Mouse (Mus musculus): ENCODE results near the gene Cenpf. TPM values are rescaled to one million over a fixed set of nuclear protein-coding genes. Genes with fewer than 3 reads are reported as not detected.

Cenpf gene
- polyA plus RNA-seq, 1 experiment from 2014 or later, result 54.4 TPM

- Histone ChIP-seq H3K36me3 (ENCODE audit: control insufficient read depth, insufficient read depth, low read length) (peaks cover 46% of the 10 kb centered on the region), H3K4me1 (ENCODE audit: control insufficient read depth, insufficient read depth, low read length) (no peaks in the 10 kb centered on the region), H3K9ac (ENCODE audit: low read depth, low read length) (no peak overlapping the region), H3K27me3 (replicated peaks; ENCODE audit: control insufficient read depth, insufficient read depth, low read length) (no peaks in the 10 kb centered on the region), H3K4me2 (ENCODE audit: low read depth, low read length) (no peak overlapping the region), H3K4me3 (ENCODE audit: low read depth, low read length) (no peak overlapping the region), H3K27ac (replicated peaks; ENCODE audit: low read depth, low read length) (no peak overlapping the region), H3K9me3 (ENCODE audit: control insufficient read depth, low read length) (no peaks in the 10 kb centered on the region)
- DNase-seq (ENCODE audit: low spot score) (peak; percentile 38), ATAC-seq (ENCODE audit: low read depth) (no peak)
These were observed 26.0 kb downstream of the Cenpf start for GRCm38 (mm10) chr1:189661856-189662255.

GRCm38 (mm10) chr1:189657406-189657805 lies 30.5 kb downstream of the Cenpf start:
- ATAC-seq (ENCODE audit: low read depth) (no peak), DNase-seq (ENCODE audit: low spot score) (no peak)
- Histone ChIP-seq H3K9me3 (ENCODE audit: control insufficient read depth, low read length) (no peaks in the 10 kb centered on the region), H3K9ac (ENCODE audit: low read depth, low read length) (no peak overlapping the region), H3K36me3 (ENCODE audit: control insufficient read depth, insufficient read depth, low read length) (peaks cover 62% of the 10 kb centered on the region), H3K4me2 (ENCODE audit: low read depth, low read length) (no peak overlapping the region), H3K27me3 (replicated peaks; ENCODE audit: control insufficient read depth, insufficient read depth, low read length) (no peaks in the 10 kb centered on the region), H3K4me1 (ENCODE audit: control insufficient read depth, insufficient read depth, low read length) (no peaks in the 10 kb centered on the region), H3K4me3 (ENCODE audit: low read depth, low read length) (no peak overlapping the region), H3K27ac (replicated peaks; ENCODE audit: low read depth, low read length) (no peak overlapping the region)
- WGBS, result 87% methylated on average over 8 of the region's 8 CpGs

- no peak for ATAC-seq (ENCODE audit: low read depth)
- H3K4me2 ChIP-seq (ENCODE audit: low read depth, low read length), result no peak overlapping the region
- no peaks in the 10 kb centered on the region for H3K9me3 ChIP-seq (ENCODE audit: control insufficient read depth, low read length)
- no peaks in the 10 kb centered on the region for H3K27me3 ChIP-seq (replicated peaks; ENCODE audit: control insufficient read depth, insufficient read depth, low read length)
- peaks cover 75% of the 10 kb centered on the region for H3K36me3 ChIP-seq (ENCODE audit: control insufficient read depth, insufficient read depth, low read length)
- no peak overlapping the region for H3K27ac ChIP-seq (replicated peaks; ENCODE audit: low read depth, low read length)
- H3K4me1 ChIP-seq (ENCODE audit: control insufficient read depth, insufficient read depth, low read length), result no peaks in the 10 kb centered on the region
- H3K9ac ChIP-seq (ENCODE audit: low read depth, low read length), result no peak overlapping the region
- WGBS, result 91% methylated on average over 3 of the region's 3 CpGs
- no peak overlapping the region for H3K4me3 ChIP-seq (ENCODE audit: low read depth, low read length)
- DNase-seq (ENCODE audit: low spot score), result no peak
These were observed 34.1 kb downstream of the Cenpf start for GRCm38 (mm10) chr1:189653746-189654145.

- Histone ChIP-seq H3K4me3 (ENCODE audit: low read depth, low read length) (no peak overlapping the region), H3K9ac (ENCODE audit: low read depth, low read length) (no peak overlapping the region), H3K4me2 (ENCODE audit: low read depth, low read length) (no peak overlapping the region), H3K27me3 (replicated peaks; ENCODE audit: control insufficient read depth, insufficient read depth, low read length) (no peaks in the 10 kb centered on the region), H3K27ac (replicated peaks; ENCODE audit: low read depth, low read length) (no peak overlapping the region), H3K9me3 (ENCODE audit: control insufficient read depth, low read length) (no peaks in the 10 kb centered on the region), H3K36me3 (ENCODE audit: control insufficient read depth, insufficient read depth, low read length) (peaks cover 64% of the 10 kb centered on the region), H3K4me1 (ENCODE audit: control insufficient read depth, insufficient read depth, low read length) (no peaks in the 10 kb centered on the region)
- WGBS, result 92% methylated on average over 6 of the region's 6 CpGs
- peak; percentile 9 for DNase-seq (ENCODE audit: low spot score)
- ATAC-seq (ENCODE audit: low read depth), result no peak
These were observed 41.3 kb downstream of the Cenpf start for GRCm38 (mm10) chr1:189646597-189646996.

GRCm38 (mm10) chr1:189645371-189645770 lies 42.5 kb downstream of the Cenpf start:
- no peak overlapping the region for H3K4me2 ChIP-seq (ENCODE audit: low read depth, low read length)
- DNase-seq (ENCODE audit: low spot score) (peak; percentile 20), ATAC-seq (ENCODE audit: low read depth) (no peak)
- WGBS, result 74% methylated on average over 2 of the region's 2 CpGs
- no peaks in the 10 kb centered on the region for H3K4me1 ChIP-seq (ENCODE audit: control insufficient read depth, insufficient read depth, low read length)
- H3K9me3 ChIP-seq (ENCODE audit: control insufficient read depth, low read length), result no peaks in the 10 kb centered on the region
- no peak overlapping the region for H3K4me3 ChIP-seq (ENCODE audit: low read depth, low read length)
- no peak overlapping the region for H3K9ac ChIP-seq (ENCODE audit: low read depth, low read length)
- no peaks in the 10 kb centered on the region for H3K27me3 ChIP-seq (replicated peaks; ENCODE audit: control insufficient read depth, insufficient read depth, low read length)
- H3K27ac ChIP-seq (replicated peaks; ENCODE audit: low read depth, low read length), result no peak overlapping the region
- H3K36me3 ChIP-seq (ENCODE audit: control insufficient read depth, insufficient read depth, low read length), result peaks cover 63% of the 10 kb centered on the region

- 77% methylated on average over 3 of the region's 3 CpGs for WGBS
- Histone ChIP-seq H3K4me1 (ENCODE audit: control insufficient read depth, insufficient read depth, low read length) (no peaks in the 10 kb centered on the region), H3K27ac (replicated peaks; ENCODE audit: low read depth, low read length) (no peak overlapping the region), H3K9me3 (ENCODE audit: control insufficient read depth, low read length) (no peaks in the 10 kb centered on the region), H3K4me3 (ENCODE audit: low read depth, low read length) (no peak overlapping the region), H3K4me2 (ENCODE audit: low read depth, low read length) (no peak overlapping the region), H3K9ac (ENCODE audit: low read depth, low read length) (no peak overlapping the region), H3K36me3 (ENCODE audit: control insufficient read depth, insufficient read depth, low read length) (peaks cover 60% of the 10 kb centered on the region), H3K27me3 (replicated peaks; ENCODE audit: control insufficient read depth, insufficient read depth, low read length) (no peaks in the 10 kb centered on the region)
- ATAC-seq (ENCODE audit: low read depth) (no peak), DNase-seq (ENCODE audit: low spot score) (no peak)
These were observed 43.1 kb downstream of the Cenpf start for GRCm38 (mm10) chr1:189644700-189645345.

GRCm38 (mm10) chr1:189639581-189639980 lies 48.3 kb downstream of the Cenpf start:
- no peak overlapping the region for H3K4me2 ChIP-seq (ENCODE audit: low read depth, low read length)

GRCm38 (mm10) chr1:189633791-189634190 lies 54.1 kb downstream of the Cenpf start:
- Histone ChIP-seq H3K4me2 (ENCODE audit: low read depth, low read length) (no peak overlapping the region), H3K27me3 (replicated peaks; ENCODE audit: control insufficient read depth, insufficient read depth, low read length) (no peaks in the 10 kb centered on the region), H3K4me1 (ENCODE audit: control insufficient read depth, insufficient read depth, low read length) (no peaks in the 10 kb centered on the region), H3K4me3 (ENCODE audit: low read depth, low read length) (no peak overlapping the region), H3K27ac (replicated peaks; ENCODE audit: low read depth, low read length) (no peak overlapping the region), H3K9ac (ENCODE audit: low read depth, low read length) (no peak overlapping the region), H3K9me3 (ENCODE audit: control insufficient read depth, low read length) (no peaks in the 10 kb centered on the region), H3K36me3 (ENCODE audit: control insufficient read depth, insufficient read depth, low read length) (no peaks in the 10 kb centered on the region)
- DNase-seq (ENCODE audit: low spot score) (no peak), ATAC-seq (ENCODE audit: low read depth) (no peak)
- 58% methylated on average over 5 of the region's 5 CpGs for WGBS

More at GRCm38 (mm10) chr1:189639581-189639980, 48.3 kb downstream of the Cenpf start:
- Histone ChIP-seq H3K27ac (replicated peaks; ENCODE audit: low read depth, low read length) (no peak overlapping the region), H3K36me3 (ENCODE audit: control insufficient read depth, insufficient read depth, low read length) (peaks cover 18% of the 10 kb centered on the region), H3K27me3 (replicated peaks; ENCODE audit: control insufficient read depth, insufficient read depth, low read length) (no peaks in the 10 kb centered on the region), H3K4me3 (ENCODE audit: low read depth, low read length) (no peak overlapping the region), H3K9ac (ENCODE audit: low read depth, low read length) (no peak overlapping the region), H3K4me1 (ENCODE audit: control insufficient read depth, insufficient read depth, low read length) (no peaks in the 10 kb centered on the region), H3K9me3 (ENCODE audit: control insufficient read depth, low read length) (no peaks in the 10 kb centered on the region)
- ATAC-seq (ENCODE audit: low read depth), result no peak
- 78% methylated on average over 6 of the region's 6 CpGs for WGBS
- DNase-seq (ENCODE audit: low spot score), result no peak

- DNase-seq (ENCODE audit: low spot score), result no peak
- H3K4me1 ChIP-seq (ENCODE audit: control insufficient read depth, insufficient read depth, low read length), result no peaks in the 10 kb centered on the region
- no peak overlapping the region for H3K9ac ChIP-seq (ENCODE audit: low read depth, low read length)
- H3K36me3 ChIP-seq (ENCODE audit: control insufficient read depth, insufficient read depth, low read length), result no peaks in the 10 kb centered on the region
- no peaks in the 10 kb centered on the region for H3K9me3 ChIP-seq (ENCODE audit: control insufficient read depth, low read length)
- H3K27me3 ChIP-seq (replicated peaks; ENCODE audit: control insufficient read depth, insufficient read depth, low read length), result no peaks in the 10 kb centered on the region
- H3K4me3 ChIP-seq (ENCODE audit: low read depth, low read length), result no peak overlapping the region
- ATAC-seq (ENCODE audit: low read depth), result no peak
- no peak overlapping the region for H3K27ac ChIP-seq (replicated peaks; ENCODE audit: low read depth, low read length)
- 69% methylated on average over 13 of the region's 13 CpGs for WGBS
- no peak overlapping the region for H3K4me2 ChIP-seq (ENCODE audit: low read depth, low read length)
These were observed 55.8 kb downstream of the Cenpf start for GRCm38 (mm10) chr1:189631906-189632675.

Data from embryonic facial prominence, embryonic 14.5 days (tissue).